Mouse (Mus musculus) NIH3T3 (cell line): ENCODE results near the gene Rpl36.
"Not testable (repeated sequence)": the region's sequence is repeated elsewhere in the genome, so short reads cannot be mapped to it uniquely, and the experiment has no call there.

Experiments used
- DNase-seq: peaks from one replicate; pipeline ENCODE4 v3.0.0-alpha.2; 2012; ENCODE audit warnings: low read depth

Gene Rpl36

DNA sequence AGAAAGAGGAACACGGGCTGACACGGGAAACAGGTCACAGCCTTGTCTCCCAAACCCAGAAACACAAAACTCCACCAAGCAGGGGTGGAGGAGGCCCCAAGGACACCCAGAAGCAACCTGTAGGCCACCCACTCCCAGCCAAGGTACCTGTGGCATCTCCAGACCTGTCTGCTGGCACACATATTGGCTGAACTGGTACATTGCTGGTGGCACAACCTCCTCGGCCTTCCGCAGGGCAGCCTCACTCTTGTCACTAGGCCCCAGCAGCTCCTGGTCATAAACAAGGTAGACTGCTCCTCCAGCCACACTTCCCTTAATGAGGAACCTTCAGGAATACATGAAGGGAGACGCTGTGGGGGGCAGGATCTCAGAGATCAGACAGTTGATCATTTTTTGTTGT lies 4.5 kb upstream of the Rpl36 start:
- DNase-seq, result no peak

DNA sequence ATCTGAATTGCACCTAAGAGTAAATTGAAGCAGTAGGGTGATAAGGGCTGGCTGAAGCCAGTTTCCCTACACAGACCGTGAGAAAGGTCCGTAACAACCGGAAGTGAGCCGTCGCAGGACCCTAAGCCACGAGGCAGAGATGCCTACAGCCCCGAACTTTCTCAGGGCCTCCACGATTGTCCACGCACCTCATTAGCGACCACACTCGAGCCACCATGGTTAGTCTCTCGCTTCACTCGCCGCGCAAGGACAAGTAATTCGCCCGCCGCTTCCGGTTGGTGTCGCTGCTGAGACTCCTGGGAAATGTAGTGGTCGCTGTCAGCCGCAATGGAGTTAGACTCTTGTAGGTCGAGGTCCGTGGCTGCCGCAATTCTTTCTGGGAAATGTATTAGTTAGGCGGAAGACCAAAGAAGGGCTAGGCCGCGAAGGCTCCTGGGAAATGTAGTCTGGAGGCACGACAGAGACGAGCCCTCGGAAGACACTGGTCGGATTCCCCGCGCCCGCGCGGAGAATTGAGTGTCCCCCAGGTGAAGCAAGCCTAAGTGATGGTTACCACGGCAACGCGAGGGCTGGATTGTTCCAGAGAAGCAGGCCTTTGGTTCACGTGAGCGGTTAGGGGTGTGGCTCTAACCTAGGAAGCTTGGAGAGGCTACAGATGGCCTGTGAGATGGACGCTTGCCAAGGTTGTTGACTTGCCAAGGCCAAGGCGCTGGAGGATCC lies 3.6 kb upstream of the Rpl36 start, which contains the start of gene 2410015M20Rik:
2410015M20Rik (minus strand) TSS at position 320 of the 720 bp plus-strand sequence.
- DNase-seq, result peak; percentile 97

DNA sequence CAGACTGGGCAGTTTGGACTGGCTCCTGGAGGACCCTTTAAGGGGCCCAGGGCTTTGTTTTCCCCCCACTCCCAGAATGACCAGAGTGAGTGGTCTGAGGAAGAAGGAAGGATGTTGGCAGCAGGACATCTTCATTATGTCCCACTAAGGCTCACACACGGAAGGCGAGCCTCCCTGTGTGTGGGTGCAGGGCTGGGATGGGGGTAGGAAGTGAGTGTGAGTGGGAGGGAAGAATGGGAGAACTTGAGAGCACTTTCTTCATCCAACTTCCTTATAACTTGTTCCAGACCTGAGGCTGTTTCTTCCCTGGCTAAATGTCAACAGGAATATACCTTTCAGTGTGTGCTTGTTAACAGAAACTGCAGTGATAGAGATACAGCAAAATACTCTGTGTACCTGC lies 1.9 kb upstream of the Rpl36 start:
- DNase-seq, result no peak

DNA sequence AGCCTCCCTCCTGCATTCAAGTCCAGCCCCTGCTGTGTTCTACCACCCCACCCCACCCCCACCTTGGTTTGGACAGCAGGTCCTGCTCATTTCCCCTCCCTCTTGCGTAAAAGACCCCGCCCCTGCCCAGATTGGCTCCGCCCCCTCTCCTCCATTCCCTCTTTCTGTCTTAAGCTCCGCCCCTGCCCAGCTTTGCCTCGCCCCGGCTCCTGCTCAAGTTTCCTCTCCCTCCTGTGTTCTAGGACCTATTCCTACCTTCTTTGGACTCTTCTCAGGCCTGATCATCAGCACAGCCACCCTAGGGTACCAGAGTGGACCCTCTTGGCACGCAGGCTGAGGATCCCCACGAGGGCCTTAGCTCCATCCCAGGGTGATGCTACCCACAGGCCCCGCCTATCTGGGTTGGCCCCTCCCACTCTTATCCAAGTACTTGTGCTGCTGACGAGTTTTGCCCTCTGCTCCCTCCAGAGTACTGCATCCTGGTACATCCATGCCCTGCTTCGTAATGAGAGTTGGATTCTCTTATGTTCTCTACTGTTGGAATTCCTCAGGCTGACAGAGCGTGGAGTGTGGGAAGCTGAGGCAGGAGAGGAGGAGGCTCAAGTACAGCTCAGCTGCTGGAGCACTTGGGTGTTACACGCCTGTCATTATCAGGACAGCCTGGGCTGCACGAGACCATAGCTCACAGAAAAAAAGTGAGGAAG lies 1.2 kb upstream of the Rpl36 start:
- peak; percentile 77 for DNase-seq

DNA sequence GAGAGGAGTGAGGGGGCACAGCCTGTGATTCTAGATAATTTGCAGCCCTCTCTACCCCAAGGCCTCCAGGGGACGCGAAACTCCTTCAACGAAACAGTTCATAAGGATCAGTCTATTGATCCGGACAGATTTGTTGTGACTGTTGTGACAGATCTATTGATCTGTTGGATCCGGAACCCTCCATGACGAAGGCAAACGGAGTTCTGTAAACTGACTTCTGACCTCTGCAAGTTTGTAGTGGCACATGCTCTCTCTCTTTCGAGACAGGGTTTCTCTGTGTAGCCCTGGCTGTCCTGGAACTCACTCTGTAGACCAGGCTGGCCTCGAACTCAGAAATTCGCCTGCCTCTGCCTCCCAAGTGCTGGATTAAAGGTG lies 664 bp upstream of the Rpl36 start:
- not testable (repeated sequence) for DNase-seq

DNA sequence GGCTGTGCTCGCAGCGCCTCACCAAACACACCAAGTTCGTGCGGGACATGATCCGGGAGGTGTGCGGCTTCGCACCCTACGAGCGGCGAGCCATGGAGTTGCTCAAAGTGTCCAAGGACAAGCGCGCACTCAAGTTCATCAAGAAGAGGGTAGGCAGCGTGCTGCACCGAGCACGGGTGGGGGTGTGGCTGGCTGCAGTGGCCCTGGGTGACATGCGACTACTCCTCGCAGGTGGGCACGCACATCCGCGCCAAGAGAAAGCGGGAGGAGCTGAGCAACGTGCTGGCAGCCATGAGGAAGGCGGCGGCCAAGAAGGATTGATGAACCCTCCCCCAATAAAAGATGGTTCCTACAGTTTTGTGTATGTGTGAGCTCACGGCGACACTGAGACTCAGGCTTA lies 677 bp downstream of the Rpl36 start:
- DNase-seq, result peak; percentile 44

DNA sequence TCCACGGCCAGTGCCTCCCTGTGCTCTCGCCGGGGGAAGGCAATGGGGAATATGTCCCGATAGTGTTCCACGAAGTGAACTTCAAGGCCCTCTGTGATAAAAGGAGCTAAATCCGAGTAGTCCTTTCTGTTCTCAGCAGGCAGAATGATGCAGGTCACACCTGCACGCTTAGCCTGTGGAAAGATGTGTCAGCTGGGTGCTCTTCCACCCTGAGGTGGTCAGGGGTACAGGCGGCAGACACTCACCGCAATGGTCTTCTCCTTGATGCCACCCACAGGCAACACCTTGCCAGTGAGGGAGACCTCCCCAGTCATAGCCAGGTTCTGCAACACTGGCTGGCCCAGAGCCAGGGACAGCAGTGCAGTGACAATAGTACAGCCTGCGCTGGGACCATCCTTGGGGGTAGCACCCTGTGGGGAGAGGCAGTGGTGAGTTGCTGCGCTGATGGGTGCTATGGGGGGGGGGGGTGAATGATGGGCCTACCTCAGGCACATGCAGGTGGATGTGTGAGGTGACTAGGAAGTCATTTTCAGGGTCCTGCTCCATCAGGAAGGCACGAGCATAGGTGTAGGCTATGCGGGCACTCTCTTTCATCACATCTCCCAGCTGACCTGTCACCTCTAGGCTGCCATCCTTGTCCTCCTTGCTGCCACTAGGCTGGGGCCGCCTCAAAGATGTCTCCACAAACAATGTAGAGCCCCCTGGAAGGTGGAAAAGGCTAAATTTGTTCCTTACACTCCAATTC lies 1.3 kb downstream of the Rpl36 start:
- DNase-seq, result peak; percentile 43

DNA sequence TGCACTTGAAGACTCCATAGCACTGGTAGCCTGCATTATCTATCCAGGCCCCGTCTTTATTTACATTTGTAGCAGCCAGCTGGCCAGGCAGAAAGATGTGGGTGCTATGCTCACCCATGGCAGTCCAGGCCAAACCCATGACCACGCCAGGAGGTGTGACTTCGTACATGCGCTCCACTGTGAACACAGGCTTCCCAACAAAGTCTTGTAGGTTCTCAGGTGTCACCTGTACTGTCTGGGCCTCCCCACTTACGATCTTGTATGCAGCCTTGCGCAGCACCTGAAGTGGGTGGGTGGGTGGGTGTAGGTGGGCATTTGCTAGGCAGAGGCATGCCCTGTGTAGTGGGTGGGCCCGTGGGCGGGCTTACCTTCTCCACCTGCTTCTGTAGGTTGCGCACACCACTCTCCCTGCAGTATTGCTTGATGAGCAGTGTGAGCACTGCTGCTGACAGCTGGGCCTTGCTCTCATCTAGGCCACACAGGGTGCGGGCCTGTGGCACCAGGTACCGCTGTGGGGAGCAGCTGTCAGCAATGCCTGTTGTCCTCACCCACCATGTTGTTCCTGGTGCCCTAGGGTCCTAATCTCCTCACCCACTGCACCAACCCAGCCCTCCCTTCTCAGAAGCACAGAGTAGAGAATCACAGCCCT lies 2.0 kb downstream of the Rpl36 start:
- no peak for DNase-seq

DNA sequence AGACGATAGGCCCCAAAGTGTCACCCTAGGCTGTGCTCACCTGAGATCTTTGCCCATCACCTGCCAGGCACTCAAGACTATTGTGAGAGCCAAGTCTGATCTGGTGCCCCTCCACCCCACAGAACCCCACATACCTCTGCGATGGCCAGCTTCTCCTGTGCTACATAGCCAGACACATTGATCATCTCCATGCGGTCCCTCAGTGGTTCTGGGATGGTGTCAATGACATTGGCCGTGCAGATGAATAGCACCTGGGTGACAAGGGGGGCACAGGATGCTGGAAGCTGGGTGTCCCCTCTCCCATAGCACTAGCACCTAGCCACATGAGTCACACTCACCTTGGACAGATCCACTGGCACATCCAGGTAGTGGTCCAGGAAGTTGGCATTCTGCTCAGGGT lies 2.6 kb downstream of the Rpl36 start:
- no peak for DNase-seq

DNA sequence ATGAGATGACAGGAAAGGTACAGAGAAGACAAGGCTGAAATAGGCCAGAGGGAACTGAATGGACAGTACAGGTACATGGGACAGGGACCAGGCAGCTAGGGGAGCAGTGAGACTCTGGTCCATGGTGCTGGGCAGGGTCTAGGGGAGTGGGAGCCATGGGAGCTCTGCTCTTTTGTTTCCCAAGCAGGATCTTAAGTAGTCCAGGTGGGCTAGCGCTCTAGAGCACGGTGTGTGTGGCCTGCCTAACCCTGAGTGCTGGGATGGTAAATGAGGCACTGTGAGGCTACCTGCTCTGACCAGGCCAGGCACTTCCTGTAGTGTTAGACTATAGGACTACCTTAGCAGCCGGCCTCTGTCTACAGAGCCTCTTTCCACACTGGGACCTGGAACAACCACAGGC lies 3.5 kb downstream of the Rpl36 start:
- no peak for DNase-seq

DNA sequence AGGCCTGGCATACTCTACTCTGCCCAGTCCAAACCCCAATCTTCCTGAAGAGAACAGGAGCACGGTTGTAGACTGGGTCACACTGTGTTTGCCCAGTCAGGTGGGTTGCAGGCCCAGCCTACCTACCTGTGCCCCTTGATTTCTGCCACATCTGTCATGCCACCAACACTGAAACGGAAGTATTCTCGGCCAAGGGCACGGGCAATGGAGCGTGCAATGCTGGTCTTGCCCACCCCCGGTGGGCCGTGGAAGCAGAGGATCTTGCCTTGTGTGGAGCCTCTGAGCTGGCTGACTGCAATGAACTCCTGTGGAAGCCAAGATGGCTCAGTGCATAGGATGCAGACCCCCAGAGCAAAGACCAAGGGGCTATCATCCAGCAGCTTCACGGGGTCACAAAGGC lies 4.4 kb downstream of the Rpl36 start:
- DNase-seq, result no peak

DNA sequence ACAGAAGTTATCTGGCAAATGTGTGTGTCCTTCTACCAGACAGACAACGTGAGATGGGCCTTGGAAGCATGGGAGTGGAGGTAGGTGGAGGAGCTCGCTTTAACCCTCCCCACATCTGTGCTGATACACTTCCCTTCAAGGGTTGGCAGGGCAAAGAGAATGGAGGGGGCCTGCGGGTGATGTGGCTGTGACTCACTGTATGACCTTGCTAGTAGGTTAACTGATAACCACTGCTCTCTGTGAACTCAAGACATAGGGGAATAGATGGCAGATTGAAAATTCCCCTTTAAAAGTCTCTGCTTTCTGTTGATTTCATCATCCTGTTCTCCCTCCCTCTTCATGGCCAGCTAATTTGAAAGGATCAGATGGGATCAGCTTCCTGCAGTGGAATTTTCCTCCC lies 12.3 kb downstream of the Rpl36 start:
- DNase-seq, result peak; percentile 35

DNA sequence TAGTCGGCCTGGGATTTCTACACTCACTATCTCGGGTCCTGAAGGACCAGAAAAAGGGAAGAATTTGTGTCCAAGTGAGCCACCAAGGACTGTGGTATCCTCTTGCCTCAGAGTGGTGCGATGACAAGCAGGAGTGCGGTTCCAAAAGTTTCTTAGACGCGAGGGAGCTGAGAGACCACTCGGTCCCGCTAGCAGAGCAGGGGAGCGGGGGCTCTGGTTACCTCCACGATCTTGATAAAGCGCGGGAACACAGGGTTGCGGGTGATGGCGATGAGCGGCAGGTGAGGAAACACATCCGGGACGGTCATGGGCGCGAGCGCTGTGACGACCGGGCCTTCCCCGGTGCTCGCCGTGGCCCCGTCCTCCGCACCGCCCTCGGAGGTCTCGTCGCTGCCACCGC lies 13.0 kb downstream of the Rpl36 start:
- peak; percentile 19 for DNase-seq

DNA sequence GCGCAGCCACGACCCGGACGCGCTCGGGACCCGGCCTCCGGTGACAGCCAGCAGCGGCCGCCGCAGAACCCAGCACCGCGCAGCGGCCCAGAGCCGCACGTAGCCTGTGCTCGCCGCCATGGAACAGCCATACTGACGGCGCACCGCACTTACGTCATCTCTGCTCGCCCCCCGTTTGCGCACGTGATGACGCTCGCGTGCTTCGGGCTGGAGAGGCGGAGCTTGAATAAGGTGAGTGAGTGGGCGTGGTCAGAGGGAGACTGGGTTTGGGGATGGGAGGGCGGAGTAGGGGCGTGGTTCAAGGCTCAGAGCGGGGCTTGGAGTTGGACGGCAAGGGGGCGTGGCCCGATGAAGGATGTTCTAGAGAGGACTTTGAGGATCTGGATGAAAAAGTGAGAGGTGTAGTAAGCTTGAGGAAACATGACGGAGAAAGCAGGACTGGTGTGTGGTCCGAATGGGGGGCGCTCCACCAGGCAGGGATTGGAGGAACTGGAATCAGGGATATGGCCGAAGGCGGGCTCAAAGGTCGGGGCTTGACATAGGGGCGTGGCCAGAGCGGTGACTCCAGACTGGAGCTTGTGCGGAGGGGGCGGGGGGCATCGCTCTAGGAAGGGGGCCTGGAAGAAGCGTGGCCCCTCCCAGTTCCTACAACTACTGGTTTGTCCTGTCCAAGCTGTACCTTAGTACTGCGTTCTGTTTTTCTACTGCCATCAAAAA lies 13.7 kb downstream of the Rpl36 start, which contains the start of gene Lonp1:
Lonp1 (minus strand) TSS at position 134 of the 717 bp plus-strand sequence.
- DNase-seq, result peak; percentile 99

DNA sequence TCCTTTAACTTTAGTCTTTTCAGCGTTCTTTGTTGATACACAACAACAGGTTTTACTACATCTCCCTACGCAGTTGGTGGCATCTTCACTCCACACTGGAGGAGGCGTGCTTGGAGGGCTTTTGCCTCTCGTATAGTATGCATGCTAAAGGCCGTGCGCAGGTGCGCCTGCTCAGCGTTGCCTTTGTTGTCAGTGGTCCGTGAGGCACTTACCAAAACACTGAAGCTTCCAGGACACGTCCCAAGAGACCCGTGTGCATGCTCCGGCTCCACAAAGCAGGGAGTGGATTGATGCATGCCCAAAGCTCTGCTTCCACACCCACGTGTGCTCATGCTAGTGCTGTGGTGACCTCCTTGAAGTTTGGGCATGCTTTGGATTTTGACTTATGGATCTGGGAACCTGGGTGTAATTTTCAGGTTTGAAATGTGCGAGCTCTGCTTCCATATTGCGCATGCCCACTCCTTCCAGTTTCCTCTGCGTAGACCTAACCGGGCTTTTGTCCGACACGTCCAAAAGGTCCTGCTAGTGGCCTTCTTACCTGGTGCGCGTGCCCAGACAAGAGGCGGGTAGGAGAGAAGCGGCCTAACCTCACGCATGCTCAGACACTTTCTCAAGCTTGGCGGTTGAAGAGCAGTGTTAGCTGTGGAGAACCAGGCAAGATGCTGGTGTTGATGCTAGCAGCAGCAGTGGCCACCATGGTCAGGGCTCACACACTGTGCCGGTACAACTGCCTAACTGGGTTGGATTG lies 14.5 kb downstream of the Rpl36 start, which contains the start of gene Catsperd:
Catsperd (plus strand) TSS at position 614 of the 748 bp plus-strand sequence.
- DNase-seq, result no peak

DNA sequence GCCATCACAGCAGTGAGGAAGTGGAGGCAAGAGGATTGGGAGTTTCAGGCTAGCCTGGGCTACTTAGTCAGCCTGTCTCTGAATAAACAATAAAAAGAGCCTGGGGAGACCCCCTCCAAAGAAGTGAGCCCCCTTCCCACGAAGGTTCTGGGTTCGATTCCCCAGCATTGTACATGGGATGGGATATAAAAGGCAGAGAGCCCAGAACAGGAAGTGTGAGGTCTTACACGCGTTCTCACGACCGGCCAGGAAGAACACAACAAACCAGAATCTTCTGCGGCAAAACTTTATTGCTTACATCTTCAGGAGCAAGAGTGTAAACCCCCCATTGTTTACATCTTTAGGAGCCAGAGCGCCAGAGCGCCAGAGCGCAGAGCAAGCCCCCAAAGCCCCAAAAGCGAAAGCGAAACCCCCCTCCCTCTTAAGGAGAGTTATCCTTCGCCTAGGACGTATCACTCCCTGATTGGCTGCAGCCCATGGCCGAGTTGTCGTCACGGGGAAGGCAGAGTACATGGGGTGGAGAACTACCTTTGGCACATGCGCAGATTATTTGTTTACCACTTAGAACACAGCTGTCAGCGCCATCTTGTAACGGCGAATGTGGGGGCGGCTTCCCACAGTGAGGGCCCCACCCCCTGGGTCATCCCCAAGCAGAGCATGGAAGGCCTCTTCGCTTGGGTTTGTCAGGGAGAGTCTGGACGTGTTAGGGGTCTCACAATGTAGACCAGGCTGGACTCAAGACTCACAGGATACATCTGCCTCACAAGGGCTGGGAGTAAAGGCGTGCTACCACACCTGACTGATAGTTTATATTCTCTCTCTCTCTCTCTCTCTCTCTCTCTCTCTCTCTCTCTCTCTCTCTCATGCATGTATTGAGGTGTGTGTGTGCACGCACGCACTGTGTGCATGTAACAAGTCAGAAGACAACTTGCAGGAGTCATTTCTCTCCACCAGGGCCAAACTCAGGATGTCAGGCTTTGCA lies 16.9 kb downstream of the Rpl36 start:
- not testable (repeated sequence) for DNase-seq

DNA sequence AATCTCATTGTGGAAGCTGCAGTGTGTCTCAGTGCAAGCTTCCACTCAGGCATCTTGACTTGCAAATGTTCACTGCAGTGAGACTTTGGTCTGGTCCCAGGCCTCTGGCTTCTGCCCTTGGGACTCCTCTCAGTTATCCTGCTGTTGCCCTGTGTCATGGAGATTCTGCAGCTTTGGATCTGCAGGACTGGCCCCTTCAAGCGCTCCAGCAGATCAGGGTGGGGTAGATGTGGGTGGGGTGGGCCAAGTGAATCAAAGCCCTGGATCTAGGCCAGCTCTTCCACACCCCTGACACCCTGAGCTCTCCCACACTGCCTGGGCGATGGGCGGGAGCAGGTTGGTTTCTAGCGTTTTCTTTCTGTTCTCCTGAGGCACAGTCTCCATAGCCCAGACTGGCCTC lies 18.6 kb downstream of the Rpl36 start:
- DNase-seq, result no peak

DNA sequence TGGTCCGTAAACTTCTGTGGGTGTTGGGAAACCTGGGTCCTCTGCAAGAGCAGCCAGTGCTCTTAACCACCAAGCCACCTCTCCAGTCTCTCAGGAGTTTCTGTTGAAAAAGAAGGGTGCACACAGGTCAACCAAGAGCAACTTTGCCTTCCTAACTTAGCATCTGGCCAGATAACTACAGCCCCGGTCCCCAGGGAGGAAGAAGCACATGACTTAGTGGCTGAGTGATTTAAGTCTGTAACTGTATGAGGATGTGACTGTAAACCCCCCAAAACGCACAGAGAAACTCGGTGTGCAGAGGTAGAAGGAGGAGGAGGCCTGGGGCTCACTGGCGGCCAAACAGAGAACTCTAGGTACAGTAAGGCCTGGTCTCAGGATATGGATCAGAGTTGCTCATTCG lies 20.8 kb downstream of the Rpl36 start:
- DNase-seq, result no peak

DNA sequence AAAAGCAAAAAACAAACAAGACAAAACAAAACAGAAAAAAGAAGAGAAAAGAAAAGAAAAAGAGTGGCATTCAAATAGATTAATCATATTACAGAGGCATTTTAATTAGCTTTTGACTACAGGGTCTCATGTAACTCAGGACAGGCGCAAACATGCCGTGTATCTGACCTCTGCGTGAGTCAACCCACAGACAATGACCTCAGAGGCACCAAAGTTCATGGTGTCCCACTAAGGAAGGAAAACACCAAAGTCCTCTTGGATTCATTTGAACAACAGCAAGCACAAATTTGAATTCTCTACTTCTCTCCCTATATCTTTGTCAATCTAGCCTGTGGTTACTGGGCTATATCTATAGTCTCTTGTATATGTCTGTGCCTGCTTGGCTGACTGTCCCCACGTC lies 30.0 kb downstream of the Rpl36 start:
- no peak for DNase-seq

DNA sequence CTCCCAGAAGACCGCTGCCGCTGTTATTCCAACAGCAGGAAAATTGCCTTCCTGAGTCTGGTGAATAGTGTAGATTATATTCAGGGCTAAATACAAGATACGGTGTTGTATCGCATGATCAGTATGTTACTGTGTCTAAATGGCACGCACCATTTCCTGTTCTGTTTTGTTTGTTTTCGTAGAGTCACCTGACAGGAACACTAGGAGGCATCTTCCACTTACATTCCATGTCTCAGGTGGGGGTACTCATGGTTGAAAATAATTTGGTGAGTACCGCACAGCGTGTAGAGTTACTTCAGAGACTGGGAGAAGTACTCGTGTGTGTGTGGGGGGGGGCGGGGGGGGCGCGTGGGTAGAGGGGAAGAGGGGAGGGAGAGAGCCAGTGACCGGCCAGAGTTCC lies 34.3 kb downstream of the Rpl36 start:
- DNase-seq, result no peak
